Mouse (Mus musculus) G1E (cell line): ENCODE results near the gene Gm13698. TPM values are rescaled to one million over a fixed set of nuclear protein-coding genes. Genes with fewer than 3 reads are reported as not detected.
"Not testable (repeated sequence)": the region's sequence is repeated elsewhere in the genome, so short reads cannot be mapped to it uniquely, and the experiment has no call there.

ENCODE experiments used
- ATAC-seq: 2 replicates; pipeline ENCODE4 v1.8.0; 2016; ENCODE audit warnings: mild to moderate bottlenecking; ENCODE audit not compliant: insufficient number of reproducible peaks, poor library complexity, low FRiP score, severe bottlenecking; ENCODE audit errors: extremely low read depth
- DNase-seq: peaks from one replicate; pipeline ENCODE4 v3.0.0; 2012; ENCODE audit warnings: low spot score
- H3K27me3 ChIP-seq: 2 replicates; pipeline ENCODE4 v1.6.1; 2012; ENCODE audit warnings: mild to moderate bottlenecking, low read length, inconsistent platforms; ENCODE audit not compliant: insufficient read depth
- H3K36me3 ChIP-seq: replicated peaks from 2 replicates; pipeline ENCODE3; 2012; ENCODE audit warnings: mild to moderate bottlenecking, inconsistent platforms
- H3K4me1 ChIP-seq: 2 replicates; pipeline ENCODE4 v1.6.1; 2012; ENCODE audit warnings: low read depth, low read length, inconsistent platforms, mixed read lengths; ENCODE audit not compliant: insufficient read depth
- H3K4me3 ChIP-seq: 2 replicates; pipeline ENCODE4 v1.5.1; 2012; ENCODE audit warnings: low read depth, mild to moderate bottlenecking, inconsistent platforms, low read length, moderate library complexity, mixed read lengths
- H3K9me3 ChIP-seq: replicated peaks from 2 replicates; pipeline ENCODE4 v1.6.1; 2012; ENCODE audit warnings: inconsistent platforms
- CTCF ChIP-seq: IDR thresholded peaks from 2 replicates; pipeline ENCODE4 v1.5.1; 2012; ENCODE audit warnings: low read depth, low read length, inconsistent platforms, mixed read lengths
- GATA1 ChIP-seq: IDR thresholded peaks from 2 replicates; pipeline ENCODE4 v1.6.1; 2012; ENCODE audit warnings: borderline replicate concordance, low read length, inconsistent platforms, mixed read lengths
- GATA2 ChIP-seq: IDR thresholded peaks from 2 replicates; pipeline ENCODE4 v1.6.1; 2012; ENCODE audit warnings: low read depth, low read length, inconsistent platforms, borderline replicate concordance
- POLR2AphosphoS5 ChIP-seq: IDR thresholded peaks from 2 replicates; pipeline ENCODE4 v1.6.1; 2012; ENCODE audit warnings: low read depth, low read length, inconsistent platforms; ENCODE audit not compliant: insufficient replicate concordance
- TAL1 ChIP-seq: conservative IDR thresholded peaks from 2 replicates; pipeline ENCODE4 v1.6.1; 2012; ENCODE audit warnings: low read depth, low read length, inconsistent platforms, mixed read lengths
- polyA plus RNA-seq: library from polyadenylated mRNA; stranded (reverse); fragments of >175 nt; gene quantifications from 2 replicates; pipeline ENCODE4 v1.2.3, GENCODE M21; 2012
- total RNA-seq, 2 experiments: library from RNA; stranded (forward) in 1 of 2; stranded (reverse) in 1 of 2; fragments of 200-1000 nt in 1 of 2; fragments of >200 nt in 1 of 2; fragmentation: Nextera tagmentation in 1 of 2; gene quantifications; 2 replicates each; pipeline ENCODE4 v1.2.3; 2014 to 2017

Gene Gm13698
- not detected in 2 replicates for total RNA-seq (2014; fragmentation: Nextera tagmentation)
- 0.17 and 0.27 TPM in 2 replicates for total RNA-seq (2017)
- polyA plus RNA-seq, result not detected in 2 replicates

DNA sequence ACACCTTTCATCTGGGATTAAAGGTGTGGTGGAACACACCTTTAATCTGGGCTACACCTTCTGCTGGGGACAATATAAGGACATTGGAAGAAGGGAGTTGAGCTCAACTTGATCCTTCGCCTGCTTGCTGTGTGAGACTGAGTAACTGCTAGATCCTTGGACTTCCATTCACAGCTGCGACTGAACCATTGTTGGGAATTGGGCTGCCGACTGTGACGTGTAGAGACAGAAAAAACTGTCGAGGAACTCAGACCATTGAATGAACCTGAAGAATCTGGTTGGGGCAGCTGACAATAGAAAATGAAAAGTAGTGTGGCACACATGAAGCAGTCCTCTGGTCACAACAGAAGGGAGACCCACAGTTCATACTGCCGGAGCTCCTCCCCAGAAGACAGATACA lies at the start of gene Gm13698:
TSS of gene Gm13698 (plus strand) at position 301 of the 400 bp plus-strand sequence.
- not testable (repeated sequence) for H3K36me3 ChIP-seq, DNase-seq, ATAC-seq, H3K4me3 ChIP-seq, H3K9me3 ChIP-seq, H3K4me1 ChIP-seq, H3K27me3 ChIP-seq

DNA sequence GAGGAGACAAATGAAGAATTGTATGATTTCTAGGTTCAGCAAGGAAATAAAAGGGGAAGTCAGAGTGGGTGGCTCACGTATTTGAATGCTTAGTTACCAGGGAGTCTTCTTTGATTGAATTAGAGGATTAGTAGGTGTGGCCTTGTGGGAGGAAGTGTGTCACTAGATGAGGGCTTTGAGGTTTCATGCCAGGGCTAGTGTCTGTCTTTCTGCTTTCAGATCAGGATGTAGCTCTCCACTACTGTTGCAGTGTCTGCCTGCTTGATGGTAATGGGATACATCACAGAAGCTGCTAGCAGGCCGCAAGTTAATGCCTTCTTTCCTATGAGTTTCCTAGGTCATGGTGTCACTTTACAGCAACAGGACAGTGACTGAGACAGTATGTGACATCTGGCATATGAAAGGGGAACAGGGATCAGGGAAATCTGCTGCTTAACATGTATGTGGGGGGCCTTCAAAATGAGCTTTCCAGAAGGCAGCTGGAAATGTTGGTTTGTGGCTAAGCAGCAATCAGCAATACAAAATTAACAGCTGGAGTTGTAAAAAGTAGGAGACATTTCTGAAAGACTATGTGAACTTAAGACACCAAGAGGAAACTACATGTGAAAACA lies 25.9 kb upstream of the Gm13698 start:
- Histone ChIP-seq H3K27me3 (no peaks in the 10 kb centered on the region), H3K36me3 (no peaks in the 10 kb centered on the region), H3K4me3 (no peak overlapping the region), H3K4me1 (no peaks in the 10 kb centered on the region), H3K9me3 (no peaks in the 10 kb centered on the region)
- no peak for TF ChIP-seq CTCF
- no peak for TF ChIP-seq GATA1
- TF ChIP-seq TAL1, result no peak
- TF ChIP-seq GATA2, result no peak
- no peak for TF ChIP-seq POLR2AphosphoS5
- ATAC-seq (peak; percentile 28; the same call in 1 of the 2 replicates), DNase-seq (no peak)

DNA sequence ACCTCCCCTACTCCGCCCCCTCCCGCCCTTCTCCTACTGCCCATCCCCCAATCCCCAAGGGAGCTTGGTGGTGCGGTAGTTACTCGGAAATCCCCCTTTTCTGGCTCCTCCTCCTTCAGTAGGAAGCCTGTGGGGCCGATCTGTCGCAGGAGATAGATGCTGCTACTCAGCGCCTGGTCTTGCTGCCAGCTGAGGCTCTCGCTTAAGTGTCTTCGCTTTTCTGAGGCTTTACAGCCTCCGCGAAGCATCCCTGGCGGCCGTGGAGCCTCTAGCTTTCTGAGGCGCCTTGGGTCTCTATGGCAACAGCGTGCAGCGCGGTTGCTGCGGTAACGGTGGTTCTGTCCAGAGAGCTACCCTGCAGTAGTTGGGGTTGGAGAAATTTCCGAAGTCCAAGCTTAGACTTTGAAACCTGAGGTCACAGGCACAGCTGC lies 14.5 kb upstream of the Gm13698 start, which contains the start of gene Zswim2:
TSS of gene Zswim2 (minus strand) at position 298 of the 431 bp plus-strand sequence.
- Histone ChIP-seq H3K36me3 (no peaks in the 10 kb centered on the region), H3K4me1 (no peaks in the 10 kb centered on the region), H3K9me3 (no peaks in the 10 kb centered on the region), H3K27me3 (no peaks in the 10 kb centered on the region), H3K4me3 (no peak within 1 kb of the TSS)
- TF ChIP-seq CTCF, result no peak
- no peak for DNase-seq
- no peak for ATAC-seq

DNA sequence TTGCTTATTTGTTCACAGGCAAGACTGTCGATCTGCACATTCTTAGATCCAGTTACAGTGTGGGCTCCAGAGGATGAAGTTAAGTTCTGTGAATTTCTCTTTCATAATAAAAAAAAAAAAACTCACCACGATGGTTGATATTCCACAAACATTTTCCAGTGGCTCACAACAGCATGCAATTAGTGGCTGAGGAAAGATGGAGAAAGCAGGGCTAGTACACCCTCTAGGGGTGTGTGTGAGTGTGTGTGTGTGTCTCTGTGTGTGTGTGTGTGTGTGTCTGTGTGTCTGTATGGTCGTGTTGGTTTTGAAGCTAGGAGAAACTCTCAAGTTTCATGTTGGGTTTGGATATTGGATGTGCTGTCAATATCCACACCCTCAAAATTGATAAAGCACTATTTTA lies 14.1 kb upstream of the Gm13698 start:
- ATAC-seq (no peak), DNase-seq (no peak)
- H3K4me3 ChIP-seq, result no peak overlapping the region
- H3K27me3 ChIP-seq, result no peaks in the 10 kb centered on the region
- no peak for TF ChIP-seq TAL1
- TF ChIP-seq POLR2AphosphoS5, result no peak
- no peak for TF ChIP-seq CTCF
- no peak for TF ChIP-seq GATA2
- TF ChIP-seq GATA1, result no peak
- no peaks in the 10 kb centered on the region for H3K4me1 ChIP-seq
- no peaks in the 10 kb centered on the region for H3K9me3 ChIP-seq
- no peaks in the 10 kb centered on the region for H3K36me3 ChIP-seq

DNA sequence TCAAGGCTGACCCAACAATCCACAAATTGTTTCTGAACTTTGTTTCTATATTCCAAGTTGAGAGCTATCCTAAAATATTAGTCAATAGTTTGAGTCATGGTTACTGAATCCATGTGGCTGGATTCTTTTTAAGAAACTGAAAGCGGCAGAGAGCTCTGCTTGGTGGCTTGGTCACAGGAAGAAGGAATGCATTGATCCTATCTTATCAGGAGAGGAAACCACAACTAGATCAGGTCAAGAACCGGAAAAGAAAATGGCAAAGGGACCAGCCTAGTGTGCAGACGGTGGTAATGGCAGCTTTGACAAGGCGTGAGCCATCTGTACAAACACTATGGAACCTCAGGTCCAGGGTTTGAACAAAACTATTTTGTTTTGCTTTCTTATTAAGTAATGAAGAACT lies 13.7 kb upstream of the Gm13698 start:
- Histone ChIP-seq H3K36me3 (no peaks in the 10 kb centered on the region), H3K4me3 (no peak overlapping the region), H3K9me3 (no peaks in the 10 kb centered on the region), H3K4me1 (no peaks in the 10 kb centered on the region), H3K27me3 (no peaks in the 10 kb centered on the region)
- TF ChIP-seq CTCF (no peak), TAL1 (no peak), GATA2 (no peak), POLR2AphosphoS5 (no peak), GATA1 (no peak)
- ATAC-seq (no peak), DNase-seq (no peak)

DNA sequence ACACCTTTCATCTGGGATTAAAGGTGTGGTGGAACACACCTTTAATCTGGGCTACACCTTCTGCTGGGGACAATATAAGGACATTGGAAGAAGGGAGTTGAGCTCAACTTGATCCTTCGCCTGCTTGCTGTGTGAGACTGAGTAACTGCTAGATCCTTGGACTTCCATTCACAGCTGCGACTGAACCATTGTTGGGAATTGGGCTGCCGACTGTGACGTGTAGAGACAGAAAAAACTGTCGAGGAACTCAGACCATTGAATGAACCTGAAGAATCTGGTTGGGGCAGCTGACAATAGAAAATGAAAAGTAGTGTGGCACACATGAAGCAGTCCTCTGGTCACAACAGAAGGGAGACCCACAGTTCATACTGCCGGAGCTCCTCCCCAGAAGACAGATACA lies 5.7 kb downstream of the Gm13698 start, which contains the start of gene Gm13693:
TSS of gene Gm13693 (plus strand) at position 301 of the 400 bp plus-strand sequence.
- not testable (repeated sequence) for H3K9me3 ChIP-seq, H3K4me1 ChIP-seq, DNase-seq, H3K27me3 ChIP-seq, H3K4me3 ChIP-seq, ATAC-seq, H3K36me3 ChIP-seq

DNA sequence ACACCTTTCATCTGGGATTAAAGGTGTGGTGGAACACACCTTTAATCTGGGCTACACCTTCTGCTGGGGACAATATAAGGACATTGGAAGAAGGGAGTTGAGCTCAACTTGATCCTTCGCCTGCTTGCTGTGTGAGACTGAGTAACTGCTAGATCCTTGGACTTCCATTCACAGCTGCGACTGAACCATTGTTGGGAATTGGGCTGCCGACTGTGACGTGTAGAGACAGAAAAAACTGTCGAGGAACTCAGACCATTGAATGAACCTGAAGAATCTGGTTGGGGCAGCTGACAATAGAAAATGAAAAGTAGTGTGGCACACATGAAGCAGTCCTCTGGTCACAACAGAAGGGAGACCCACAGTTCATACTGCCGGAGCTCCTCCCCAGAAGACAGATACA lies 11.5 kb downstream of the Gm13698 start, which contains the start of gene Gm13695:
TSS of gene Gm13695 (plus strand) at position 301 of the 400 bp plus-strand sequence.
- H3K9me3 ChIP-seq, ATAC-seq, H3K27me3 ChIP-seq, H3K4me1 ChIP-seq, H3K4me3 ChIP-seq, H3K36me3 ChIP-seq, DNase-seq: not testable (repeated sequence)

DNA sequence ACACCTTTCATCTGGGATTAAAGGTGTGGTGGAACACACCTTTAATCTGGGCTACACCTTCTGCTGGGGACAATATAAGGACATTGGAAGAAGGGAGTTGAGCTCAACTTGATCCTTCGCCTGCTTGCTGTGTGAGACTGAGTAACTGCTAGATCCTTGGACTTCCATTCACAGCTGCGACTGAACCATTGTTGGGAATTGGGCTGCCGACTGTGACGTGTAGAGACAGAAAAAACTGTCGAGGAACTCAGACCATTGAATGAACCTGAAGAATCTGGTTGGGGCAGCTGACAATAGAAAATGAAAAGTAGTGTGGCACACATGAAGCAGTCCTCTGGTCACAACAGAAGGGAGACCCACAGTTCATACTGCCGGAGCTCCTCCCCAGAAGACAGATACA lies 17.3 kb downstream of the Gm13698 start, which contains the start of gene Gm13696:
TSS of gene Gm13696 (plus strand) at position 301 of the 400 bp plus-strand sequence.
- H3K27me3 ChIP-seq, H3K9me3 ChIP-seq, H3K36me3 ChIP-seq, DNase-seq, H3K4me3 ChIP-seq, ATAC-seq, H3K4me1 ChIP-seq: not testable (repeated sequence)

DNA sequence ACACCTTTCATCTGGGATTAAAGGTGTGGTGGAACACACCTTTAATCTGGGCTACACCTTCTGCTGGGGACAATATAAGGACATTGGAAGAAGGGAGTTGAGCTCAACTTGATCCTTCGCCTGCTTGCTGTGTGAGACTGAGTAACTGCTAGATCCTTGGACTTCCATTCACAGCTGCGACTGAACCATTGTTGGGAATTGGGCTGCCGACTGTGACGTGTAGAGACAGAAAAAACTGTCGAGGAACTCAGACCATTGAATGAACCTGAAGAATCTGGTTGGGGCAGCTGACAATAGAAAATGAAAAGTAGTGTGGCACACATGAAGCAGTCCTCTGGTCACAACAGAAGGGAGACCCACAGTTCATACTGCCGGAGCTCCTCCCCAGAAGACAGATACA lies 23.1 kb downstream of the Gm13698 start, which contains the start of gene Gm13694:
TSS of gene Gm13694 (plus strand) at position 301 of the 400 bp plus-strand sequence.
- H3K4me1 ChIP-seq, H3K27me3 ChIP-seq, H3K9me3 ChIP-seq, DNase-seq, ATAC-seq, H3K4me3 ChIP-seq, H3K36me3 ChIP-seq: not testable (repeated sequence)

DNA sequence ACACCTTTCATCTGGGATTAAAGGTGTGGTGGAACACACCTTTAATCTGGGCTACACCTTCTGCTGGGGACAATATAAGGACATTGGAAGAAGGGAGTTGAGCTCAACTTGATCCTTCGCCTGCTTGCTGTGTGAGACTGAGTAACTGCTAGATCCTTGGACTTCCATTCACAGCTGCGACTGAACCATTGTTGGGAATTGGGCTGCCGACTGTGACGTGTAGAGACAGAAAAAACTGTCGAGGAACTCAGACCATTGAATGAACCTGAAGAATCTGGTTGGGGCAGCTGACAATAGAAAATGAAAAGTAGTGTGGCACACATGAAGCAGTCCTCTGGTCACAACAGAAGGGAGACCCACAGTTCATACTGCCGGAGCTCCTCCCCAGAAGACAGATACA lies 28.9 kb downstream of the Gm13698 start, which contains the start of gene Gm13697:
TSS of gene Gm13697 (plus strand) at position 301 of the 400 bp plus-strand sequence.
- DNase-seq, ATAC-seq, H3K9me3 ChIP-seq, H3K4me3 ChIP-seq, H3K36me3 ChIP-seq, H3K4me1 ChIP-seq, H3K27me3 ChIP-seq: not testable (repeated sequence)
